Mouse (Mus musculus) effector memory CD4-positive, alpha-beta T cell, adult 7 months (primary cell): ENCODE data around the gene Il1a. TPM values are rescaled to one million over a fixed set of nuclear protein-coding genes. Genes with fewer than 3 reads are reported as not detected.

ENCODE experiments used
- polyA plus RNA-seq: library from polyadenylated mRNA; unstranded; fragments of 100-300 nt; shearing (Covaris generic); gene quantifications from one replicate; pipeline ENCODE4 v1.2.1, GENCODE M21; 2017

Il1a gene
- not detected for polyA plus RNA-seq

DNA sequence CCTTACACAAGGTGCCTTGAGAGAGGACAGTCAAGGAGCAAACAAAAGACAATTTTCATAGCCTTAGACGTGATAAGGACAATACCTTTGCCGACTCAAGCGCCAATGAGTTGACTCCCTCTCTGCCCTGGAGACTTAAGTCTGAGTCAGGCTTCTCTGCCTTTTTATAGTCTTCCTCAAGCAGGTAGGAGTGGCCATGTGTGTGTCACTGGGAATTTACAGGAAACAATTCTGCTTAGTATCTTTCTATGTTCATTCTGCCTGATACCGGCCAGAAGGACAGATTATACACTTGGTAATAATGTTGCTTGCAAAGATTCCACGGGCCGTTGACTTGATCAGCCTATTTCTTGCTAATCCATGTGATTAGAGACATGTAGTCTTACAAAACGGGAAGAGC lies at the start of gene Il1a:
Gene Il1a (minus strand): TSS at position 137 of the 400 bp plus-strand sequence.

DNA sequence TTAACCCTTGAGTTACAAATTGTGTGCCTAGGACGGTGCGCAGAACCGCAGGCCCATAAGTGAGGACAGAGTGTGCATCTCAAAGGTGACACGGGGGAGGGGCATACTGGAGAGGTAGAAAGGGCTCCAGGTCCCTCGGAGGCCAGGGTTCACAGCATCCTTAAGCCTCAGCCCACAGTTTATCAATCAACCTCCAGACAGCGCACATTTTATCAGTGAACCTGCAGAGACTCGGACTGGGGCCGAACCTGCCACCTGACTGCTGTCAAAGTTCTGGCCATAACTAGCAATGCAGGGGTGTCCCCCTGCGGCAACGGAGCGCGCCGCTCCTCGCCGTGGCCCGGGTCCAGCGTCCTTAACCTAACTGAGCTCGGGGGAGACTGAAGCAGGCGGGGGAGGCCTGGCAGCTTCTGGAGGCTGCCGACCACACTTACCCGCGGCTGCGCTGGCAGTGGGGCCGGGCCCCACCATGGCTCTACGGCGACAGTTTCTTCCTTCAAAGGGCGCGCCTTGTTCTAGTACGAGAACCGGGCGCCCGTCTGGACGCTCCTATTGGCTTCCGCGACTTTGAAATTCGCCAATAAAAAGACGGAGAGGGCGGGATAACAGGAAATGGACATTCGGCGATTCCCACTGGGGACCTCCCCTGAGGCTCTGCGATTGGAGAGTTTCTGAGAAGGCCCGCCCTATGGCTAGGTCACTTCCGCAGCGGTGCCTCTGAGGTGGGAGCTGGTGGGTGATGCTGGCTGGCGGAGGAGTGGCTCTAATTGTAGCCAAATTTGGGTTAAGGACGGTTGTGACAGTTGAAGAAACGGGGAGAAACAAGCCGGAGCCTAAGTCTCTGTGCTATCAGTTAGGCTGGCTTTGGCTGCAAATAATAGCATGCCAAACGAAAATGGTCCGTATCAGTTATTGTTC lies 12.8 kb downstream of the Il1a start, which contains the start of gene Ckap2l:
Gene Ckap2l (minus strand): TSS at position 542 of the 918 bp plus-strand sequence.

Other genes starting within 250 kb of the Il1a start
- 2.3 TPM for gene Ttl, start 244.0 kb downstream of the Il1a start, polyA plus RNA-seq
- 25.5 TPM for gene Polr1b, start 209.0 kb downstream of the Il1a start, polyA plus RNA-seq
- 9.7 TPM for gene Chchd5, start 180.3 kb downstream of the Il1a start, polyA plus RNA-seq
- gene Slc20a1, start 111.2 kb downstream of the Il1a start, polyA plus RNA-seq = 149 TPM
- 1.5 TPM for gene Ckap2l, start 12.8 kb downstream of the Il1a start, polyA plus RNA-seq
- gene Il1b, start 61.2 kb upstream of the Il1a start, polyA plus RNA-seq = not detected
- not detected for gene F830045P16Rik, start 226.6 kb upstream of the Il1a start, polyA plus RNA-seq